Mouse (Mus musculus) forebrain, embryonic 12.5 days (tissue): ENCODE results near the gene Sct. TPM values are rescaled to one million over a fixed set of nuclear protein-coding genes. Genes with fewer than 3 reads are reported as not detected.
A peak's percentile ranks its signal among the peaks of the same experiment; 100 is the strongest.

Experiments
- ATAC-seq: fragments of 200-750 bp; cut with Nextera tagmentation; 2 replicates; pipeline ENCODE4 v1.8.0; 2017; ENCODE audit warnings: moderate TSS enrichment; ENCODE audit not compliant: low FRiP score
- H3K27ac ChIP-seq: fragments of 300-500 bp; sonication (generic); 2 replicates; pipeline ENCODE4 v1.5.1; 2016; ENCODE audit warnings: mild to moderate bottlenecking
- H3K27me3 ChIP-seq: fragments of 300-500 bp; sonication (generic); 2 replicates; pipeline ENCODE4 v1.6.1; 2016; ENCODE audit warnings: mild to moderate bottlenecking
- H3K36me3 ChIP-seq: fragments of 300-500 bp; sonication (generic); replicated peaks from 2 replicates; pipeline ENCODE4 v1.6.1; 2016; ENCODE audit warnings: mild to moderate bottlenecking
- H3K4me1 ChIP-seq: fragments of 300-500 bp; sonication (generic); 2 replicates; pipeline ENCODE4 v1.6.1; 2016
- H3K4me2 ChIP-seq: fragments of 300-500 bp; sonication (generic); 2 replicates; pipeline ENCODE4 v1.6.1; 2016; ENCODE audit warnings: mild to moderate bottlenecking, moderate library complexity
- H3K4me3 ChIP-seq: fragments of 300-500 bp; sonication (generic); replicated peaks from 2 replicates; pipeline ENCODE4 v1.5.1; 2016; ENCODE audit warnings: mild to moderate bottlenecking
- H3K9ac ChIP-seq: fragments of 300-500 bp; sonication (generic); 2 replicates; pipeline ENCODE4 v1.6.1; 2016; ENCODE audit warnings: mild to moderate bottlenecking
- H3K9me3 ChIP-seq: fragments of 300-500 bp; sonication (generic); 2 replicates; pipeline ENCODE4 v1.6.1; 2016
- WGBS: fragments of 180-500 bp; shearing (Covaris S2); methylation state at CpG from one replicate; pipeline ENCODE4 v1.1.7; 2016; 5-methylcytosine and 5-hydroxymethylcytosine counted together
- polyA plus RNA-seq: library from polyadenylated mRNA; unstranded; fragments of >200 nt; fragmentation: Nextera tagmentation; extraction: Ambion mirVana; gene quantifications from 2 replicates; pipeline ENCODE4 v1.2.1, GENCODE M21; 2016

Gene Sct
- 0.70 TPM in 1 of 2 replicates, not detected in the other for polyA plus RNA-seq

- WGBS = 2% methylated on average over 46 of the region's 46 CpGs
- H3K27ac ChIP-seq = no peak within 1 kb of the TSS
- no peaks in the 10 kb centered on the region for H3K9me3 ChIP-seq
- H3K9ac ChIP-seq = peak within 1 kb of the TSS; percentile 49
- peak; percentile 69 for ATAC-seq
- no peaks in the 10 kb centered on the region for H3K36me3 ChIP-seq
- H3K4me1 ChIP-seq = peaks cover 18% of the 10 kb centered on the region
- H3K4me3 ChIP-seq = peak within 1 kb of the TSS; percentile 43
- peak within 1 kb of the TSS; percentile 90 for H3K4me2 ChIP-seq
- peaks cover 28% of the 10 kb centered on the region for H3K27me3 ChIP-seq
Measured at GRCm38 (mm10) chr7:141278766-141279590, at the start of gene Sct. Gene Sct (minus strand): TSS chr7:141279133.

- ATAC-seq = peak; percentile 18
- Histone ChIP-seq H3K4me1 (peaks cover 31% of the 10 kb centered on the region), H3K4me2 (peak overlapping the region; percentile 86), H3K9ac (peak overlapping the region; percentile 83), H3K4me3 (peak overlapping the region; percentile 69), H3K9me3 (no peaks in the 10 kb centered on the region), H3K36me3 (peaks cover 24% of the 10 kb centered on the region), H3K27ac (peak overlapping the region; percentile 99), H3K27me3 (no peaks in the 10 kb centered on the region)
- 16% methylated on average over 24 of the region's 24 CpGs for WGBS
Measured at GRCm38 (mm10) chr7:141328373-141328990, 49.5 kb upstream of the Sct start.

- peak within 1 kb of the TSS; percentile 99 for H3K27ac ChIP-seq
- WGBS = under 1% methylated on average over 104 of the region's 105 CpGs
- H3K4me3 ChIP-seq = peak within 1 kb of the TSS; percentile 69
- H3K27me3 ChIP-seq = no peaks in the 10 kb centered on the region
- H3K4me1 ChIP-seq = peaks cover 31% of the 10 kb centered on the region
- H3K9me3 ChIP-seq = no peaks in the 10 kb centered on the region
- H3K36me3 ChIP-seq = peaks cover 24% of the 10 kb centered on the region
- H3K4me2 ChIP-seq = peak within 1 kb of the TSS; percentile 86
- peak within 1 kb of the TSS; percentile 83 for H3K9ac ChIP-seq
- peak; percentile 95 for ATAC-seq
Measured at GRCm38 (mm10) chr7:141327469-141328372, 48.8 kb upstream of the Sct start, which contains the start of the genes Deaf1 and Tmem80. Gene Deaf1 (minus strand): TSS chr7:141327690. Gene Tmem80 (plus strand): TSS chr7:141327739.

- Histone ChIP-seq H3K4me1 (peaks cover 31% of the 10 kb centered on the region), H3K9me3 (no peaks in the 10 kb centered on the region), H3K27ac (peak overlapping the region; percentile 99), H3K4me3 (peak overlapping the region; percentile 69), H3K36me3 (peaks cover 28% of the 10 kb centered on the region), H3K27me3 (no peaks in the 10 kb centered on the region), H3K9ac (peak overlapping the region; percentile 83), H3K4me2 (peak overlapping the region; percentile 86)
- ATAC-seq = peak; percentile 42
- 5% methylated on average over 35 of the region's 35 CpGs for WGBS
Measured at GRCm38 (mm10) chr7:141326546-141327446, 47.9 kb upstream of the Sct start.

GRCm38 (mm10) chr7:141324686-141325085 lies 45.8 kb upstream of the Sct start:
- Histone ChIP-seq H3K9me3 (no peaks in the 10 kb centered on the region), H3K27me3 (no peaks in the 10 kb centered on the region), H3K4me3 (no peak overlapping the region), H3K4me2 (no peak overlapping the region), H3K36me3 (peaks cover 48% of the 10 kb centered on the region), H3K27ac (no peak overlapping the region), H3K4me1 (peaks cover 31% of the 10 kb centered on the region), H3K9ac (no peak overlapping the region)
- ATAC-seq = no peak
- WGBS = 86% methylated on average over 1 of the region's 1 CpGs

- no peak overlapping the region for H3K4me2 ChIP-seq
- ATAC-seq = no peak
- no peak overlapping the region for H3K4me3 ChIP-seq
- H3K36me3 ChIP-seq = peaks cover 97% of the 10 kb centered on the region
- H3K27ac ChIP-seq = no peak overlapping the region
- no peaks in the 10 kb centered on the region for H3K27me3 ChIP-seq
- 88% methylated on average over 2 of the region's 2 CpGs for WGBS
- 0 out of 2 replicates have a peak, but pooled peaks cover 1% of the 10 kb centered on the region for H3K4me1 ChIP-seq
- H3K9ac ChIP-seq = no peak overlapping the region
- H3K9me3 ChIP-seq = no peaks in the 10 kb centered on the region
Measured at GRCm38 (mm10) chr7:141319446-141319845, 40.5 kb upstream of the Sct start.

GRCm38 (mm10) chr7:141317619-141318132 lies 38.7 kb upstream of the Sct start:
- H3K27me3 ChIP-seq = no peaks in the 10 kb centered on the region
- H3K4me3 ChIP-seq = no peak overlapping the region
- 76% methylated on average over 1 of the region's 1 CpGs for WGBS
- H3K27ac ChIP-seq = no peak overlapping the region
- H3K36me3 ChIP-seq = peaks cover 96% of the 10 kb centered on the region
- H3K9ac ChIP-seq = no peak overlapping the region
- no peaks in the 10 kb centered on the region for H3K4me1 ChIP-seq
- H3K9me3 ChIP-seq = no peaks in the 10 kb centered on the region
- H3K4me2 ChIP-seq = no peak overlapping the region
- ATAC-seq = no peak

GRCm38 (mm10) chr7:141315974-141316373 lies 37.0 kb upstream of the Sct start:
- H3K36me3 ChIP-seq = peaks cover 96% of the 10 kb centered on the region
- no peak overlapping the region for H3K4me2 ChIP-seq
- ATAC-seq = no peak
- WGBS = 75% methylated on average over 5 of the region's 5 CpGs
- no peak overlapping the region for H3K4me3 ChIP-seq
- no peak overlapping the region for H3K27ac ChIP-seq
- no peaks in the 10 kb centered on the region for H3K27me3 ChIP-seq
- no peaks in the 10 kb centered on the region for H3K4me1 ChIP-seq
- no peaks in the 10 kb centered on the region for H3K9me3 ChIP-seq
- no peak overlapping the region for H3K9ac ChIP-seq

- no peak overlapping the region for H3K27ac ChIP-seq
- H3K9ac ChIP-seq = no peak overlapping the region
- H3K36me3 ChIP-seq = peaks cover 96% of the 10 kb centered on the region
- WGBS = 92% methylated on average over 8 of the region's 8 CpGs
- ATAC-seq = no peak
- no peaks in the 10 kb centered on the region for H3K4me1 ChIP-seq
- no peaks in the 10 kb centered on the region for H3K9me3 ChIP-seq
- H3K27me3 ChIP-seq = no peaks in the 10 kb centered on the region
- no peak overlapping the region for H3K4me2 ChIP-seq
- no peak overlapping the region for H3K4me3 ChIP-seq
Measured at GRCm38 (mm10) chr7:141315076-141315475, 36.1 kb upstream of the Sct start.

- 95% methylated on average over 2 of the region's 2 CpGs for WGBS
- H3K9me3 ChIP-seq = no peaks in the 10 kb centered on the region
- H3K27me3 ChIP-seq = no peaks in the 10 kb centered on the region
- H3K4me3 ChIP-seq = no peak overlapping the region
- no peak for ATAC-seq
- no peak overlapping the region for H3K9ac ChIP-seq
- no peak overlapping the region for H3K4me2 ChIP-seq
- H3K36me3 ChIP-seq = peaks cover 96% of the 10 kb centered on the region
- no peaks in the 10 kb centered on the region for H3K4me1 ChIP-seq
- H3K27ac ChIP-seq = no peak overlapping the region
Measured at GRCm38 (mm10) chr7:141314416-141314815, 35.5 kb upstream of the Sct start.

- H3K4me3 ChIP-seq = no peak overlapping the region
- ATAC-seq = no peak
- no peak overlapping the region for H3K9ac ChIP-seq
- no peak overlapping the region for H3K27ac ChIP-seq
- peaks cover 98% of the 10 kb centered on the region for H3K36me3 ChIP-seq
- no peaks in the 10 kb centered on the region for H3K27me3 ChIP-seq
- no peaks in the 10 kb centered on the region for H3K4me1 ChIP-seq
- H3K4me2 ChIP-seq = no peak overlapping the region
- WGBS = 90% methylated on average over 4 of the region's 4 CpGs
- H3K9me3 ChIP-seq = no peaks in the 10 kb centered on the region
Measured at GRCm38 (mm10) chr7:141304537-141304936, 25.6 kb upstream of the Sct start.
